Comparison of ENCODE assay signal across 28 mouse cellular contexts in the genomic region with DNA sequence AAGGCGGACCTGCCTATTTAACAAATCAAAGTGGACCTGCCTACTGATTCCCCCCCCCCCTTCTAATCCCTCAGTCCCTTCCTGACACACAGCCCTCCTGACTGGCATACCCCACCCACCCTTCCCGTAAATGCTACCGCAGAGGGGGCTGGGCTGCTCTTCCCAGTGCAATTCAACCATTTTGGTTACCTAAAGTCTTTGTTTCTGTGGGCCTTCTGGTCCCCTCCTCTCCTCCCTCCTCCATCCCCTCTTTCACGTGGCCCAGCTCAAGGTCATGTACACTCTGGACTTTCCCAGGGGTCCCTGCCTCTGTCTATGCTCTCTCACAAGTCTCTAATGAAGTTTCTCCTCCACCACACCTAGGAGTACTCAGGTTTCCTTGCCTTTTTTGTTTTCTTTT. TPM values are rescaled to one million over a fixed set of nuclear protein-coding genes. Genes with fewer than 3 reads are reported as not detected.
DNase-seq lines count a peak whose midpoint lies in the region; ATAC-seq and TF ChIP-seq lines count a peak whose summit lies in the region.
"Had no signal": no experiment of that assay in that cellular context is flagged by ENCODE, and none has a peak within 500 bp of the region (broad histone marks: within the 10 kb centered on the region; RNA-seq: fewer than 3 reads in every experiment).

No protein-coding gene starts in this region.

- intact Hi-C loops in left cerebral cortex, postnatal 4 days (cut with DNase I): no loop called here

- 31% methylated on average over 4 of the region's 4 CpGs for WGBS in kidney, embryonic 15.5 days
- WGBS in embryonic facial prominence, embryonic 15.5 days: 33% methylated on average over 2 of the region's 4 CpGs

- no peaks in the 10 kb centered on the region for H3K9me3 ChIP-seq in kidney, embryonic 15.5 days (replicated peaks)
- peaks cover 20% of the 10 kb centered on the region for H3K9me3 ChIP-seq in ES-Bruce4 (replicated peaks; ENCODE audit: control insufficient read depth, insufficient read depth, low read length, poor library complexity, severe bottlenecking)
- no peaks in the 10 kb centered on the region for H3K9me3 ChIP-seq in embryonic facial prominence, embryonic 15.5 days (replicated peaks)
- H3K9me3 ChIP-seq: forebrain, embryonic 10.5 days; heart, embryonic 13.5 days; hindbrain, embryonic 12.5 days; intestine, embryonic 15.5 days; limb, embryonic 13.5 days; liver, embryonic 12.5 days; midbrain, embryonic 12.5 days had no signal

- no peaks in the 10 kb centered on the region for H3K27me3 ChIP-seq in kidney, embryonic 15.5 days
- no peaks in the 10 kb centered on the region for H3K27me3 ChIP-seq in ES-Bruce4 (ENCODE audit: control insufficient read depth, insufficient read depth, low read length, poor library complexity, severe bottlenecking)
- H3K27me3 ChIP-seq in embryonic facial prominence, embryonic 15.5 days: no peaks in the 10 kb centered on the region
- H3K27me3 ChIP-seq: heart, embryonic 13.5 days; hindbrain, embryonic 12.5 days; intestine, embryonic 15.5 days; limb, embryonic 13.5 days; liver, embryonic 12.5 days; neural tube, embryonic 13.5 days had no signal

- H3K27ac ChIP-seq in kidney, embryonic 15.5 days: no peak overlapping the region
- H3K27ac ChIP-seq in ES-Bruce4 (ENCODE audit: insufficient read depth, low read length): peak overlapping the region; percentile 99
- no peak overlapping the region for H3K27ac ChIP-seq in embryonic facial prominence, embryonic 15.5 days (replicated peaks)
- H3K27ac ChIP-seq: forebrain, embryonic 10.5 days; heart, adult 2 months; heart, embryonic 13.5 days; hindbrain, embryonic 12.5 days; hindbrain, postnatal 0 days; intestine, embryonic 15.5 days; limb, embryonic 13.5 days; liver, embryonic 12.5 days; midbrain, embryonic 12.5 days; neural tube, embryonic 13.5 days had no signal

- DNase-seq in kidney, postnatal 10 days: no peak
- DNase-seq in R1 (ENCODE audit: low read depth, low spot score): peak; percentile 97
- no peak for DNase-seq in heart, adult 8-10 months (ENCODE audit: low spot score)
- no peak for DNase-seq in left cerebral cortex, postnatal 4 days
- DNase-seq: adrenal gland, adult 8-10 months; cerebellum, adult 8-10 months; cerebellum, postnatal 25 days; forebrain, postnatal 0 days; heart, adult 2 months; heart, postnatal 10 days; kidney, adult 2 months; kidney, postnatal 36 days; layer of hippocampus, adult 9-11 months; liver, postnatal 0 days; lung, postnatal 36 days; right cerebral cortex, postnatal 4 days had no signal

- peak; percentile 36; the same call in 1 of the 2 replicates for ATAC-seq in kidney, embryonic 15.5 days (replicated peaks; ENCODE audit: low FRiP score)
- peak; percentile 19; the same call in 1 of the 2 replicates for ATAC-seq in embryonic facial prominence, embryonic 15.5 days (ENCODE audit: insufficient number of reproducible peaks, low FRiP score, low TSS enrichment, low read depth)
- ATAC-seq: forebrain, postnatal 0 days; hindbrain, postnatal 0 days; intestine, embryonic 15.5 days; liver, embryonic 12.5 days; liver, postnatal 0 days had no signal

- 0 out of 2 replicates have a peak, but pooled peaks cover 6% of the 10 kb centered on the region for H3K4me1 ChIP-seq in kidney, embryonic 15.5 days
- H3K4me1 ChIP-seq in ES-Bruce4 (ENCODE audit: control insufficient read depth, insufficient read depth, low read length): no peaks in the 10 kb centered on the region
- no peaks in the 10 kb centered on the region for H3K4me1 ChIP-seq in embryonic facial prominence, embryonic 15.5 days
- H3K4me1 ChIP-seq: hindbrain, embryonic 12.5 days; intestine, embryonic 15.5 days; limb, embryonic 13.5 days; midbrain, embryonic 12.5 days; neural tube, embryonic 13.5 days had no signal

- H3K4me3 ChIP-seq in kidney, embryonic 15.5 days (replicated peaks): no peak overlapping the region
- no peak overlapping the region for H3K4me3 ChIP-seq in ES-Bruce4 (ENCODE audit: low read depth, low read length)
- H3K4me3 ChIP-seq in embryonic facial prominence, embryonic 15.5 days (replicated peaks): no peak overlapping the region
- H3K4me3 ChIP-seq: forebrain, embryonic 10.5 days; heart, adult 2 months; heart, embryonic 13.5 days; hindbrain, embryonic 12.5 days; intestine, embryonic 15.5 days; limb, embryonic 13.5 days; liver, embryonic 12.5 days; midbrain, embryonic 12.5 days; neural tube, embryonic 13.5 days had no signal

- no peak for TF ChIP-seq CTCF in ES-Bruce4 (IDR thresholded peaks at IDR 0.05; ENCODE audit: low read depth, low read length)

- H3K9ac ChIP-seq in kidney, embryonic 15.5 days: no peak overlapping the region
- peak overlapping the region; percentile 61; the same call in 1 of the 2 replicates for H3K9ac ChIP-seq in ES-Bruce4 (ENCODE audit: low read depth, poor library complexity, severe bottlenecking)
- no peak overlapping the region for H3K9ac ChIP-seq in embryonic facial prominence, embryonic 15.5 days
- H3K9ac ChIP-seq: forebrain, postnatal 0 days; heart, embryonic 13.5 days; hindbrain, embryonic 12.5 days; intestine, embryonic 15.5 days; limb, embryonic 13.5 days; liver, embryonic 12.5 days; liver, postnatal 0 days; midbrain, embryonic 12.5 days; neural tube, embryonic 13.5 days had no signal

- H3K36me3 ChIP-seq in kidney, embryonic 15.5 days: no peaks in the 10 kb centered on the region
- H3K36me3 ChIP-seq in ES-Bruce4 (ENCODE audit: control insufficient read depth, insufficient read depth, low read length, poor library complexity, severe bottlenecking): peaks cover 8% of the 10 kb centered on the region; the same call in 1 of the 2 replicates
- H3K36me3 ChIP-seq in embryonic facial prominence, embryonic 15.5 days: no peaks in the 10 kb centered on the region
- H3K36me3 ChIP-seq: forebrain, embryonic 10.5 days; heart, embryonic 13.5 days; hindbrain, embryonic 12.5 days; intestine, embryonic 15.5 days; limb, embryonic 13.5 days; liver, embryonic 12.5 days; midbrain, embryonic 12.5 days; neural tube, embryonic 13.5 days had no signal

- TF ChIP-seq EP300 in ES-Bruce4 (IDR thresholded peaks at IDR 0.05; ENCODE audit: insufficient read depth, low read depth, low read length): peak; percentile 100

- H3K4me2 ChIP-seq in kidney, embryonic 15.5 days: no peak overlapping the region
- H3K4me2 ChIP-seq in embryonic facial prominence, embryonic 15.5 days (replicated peaks): no peak overlapping the region
- H3K4me2 ChIP-seq: heart, embryonic 13.5 days; hindbrain, embryonic 12.5 days; intestine, embryonic 15.5 days; limb, embryonic 13.5 days; liver, embryonic 12.5 days; midbrain, embryonic 12.5 days; neural tube, embryonic 13.5 days had no signal

- no peak for TF ChIP-seq POLR2A in ES-Bruce4 (IDR thresholded peaks at IDR 0.05; ENCODE audit: insufficient read depth, low read length)

RNA-seq across cellular contexts. Expression of a gene that starts 37.3 kb away (rescaled TPM):
- 56.2 and 61.9 TPM in 2 replicates for polyA plus RNA-seq in kidney, embryonic 15.5 days (2015; fragmentation: Nextera tagmentation; extraction: Ambion mirVana)
- polyA plus RNA-seq in ES-Bruce4 (2011; ENCODE audit: insufficient read depth, insufficient read length, low read depth, missing spikeins): 69.6 and 71.3 TPM in 2 replicates
- 53.2 and 53.7 TPM in 2 replicates for polyA plus RNA-seq in embryonic facial prominence, embryonic 15.5 days (2015; fragmentation: Nextera tagmentation; extraction: Ambion mirVana)
- 10 to 100 TPM; 22.3 to 23.3 (median 22.4) TPM for total RNA-seq in heart, adult 8-10 months (2022)
- 10 to 100 TPM; 50.9 to 51.9 TPM for total RNA-seq in left cerebral cortex, postnatal 4 days (2021)
